ENCODE assay signal across 12 mouse cellular contexts in genomic region chr2:31132682-31133081, GRCm38 (mm10). TPM values are rescaled to one million over a fixed set of nuclear protein-coding genes. Genes with fewer than 3 reads are reported as not detected.
DNase-seq lines count a peak whose midpoint lies in the region; ATAC-seq and TF ChIP-seq lines count a peak whose summit lies in the region.
"Had no signal": no experiment of that assay in that cellular context is flagged by ENCODE, and none has a peak within 500 bp of the region (broad histone marks: within the 10 kb centered on the region; RNA-seq: fewer than 3 reads in every experiment).

No protein-coding gene starts in this region.

- no peak overlapping the region for H3K4me3 ChIP-seq in forebrain, embryonic 10.5 days
- no peak overlapping the region for H3K4me3 ChIP-seq in forebrain, embryonic 16.5 days (replicated peaks; ENCODE audit: low read length)
- H3K4me3 ChIP-seq in layer of hippocampus, adult 2 months: no peak overlapping the region
- H3K4me3 ChIP-seq: embryonic facial prominence, embryonic 12.5 days; liver, embryonic 12.5 days had no signal

- no peaks in the 10 kb centered on the region for H3K36me3 ChIP-seq in forebrain, embryonic 10.5 days (replicated peaks)
- no peaks in the 10 kb centered on the region for H3K36me3 ChIP-seq in forebrain, embryonic 16.5 days (ENCODE audit: control insufficient read depth, insufficient read depth)
- H3K36me3 ChIP-seq: embryonic facial prominence, embryonic 12.5 days; liver, embryonic 12.5 days had no signal

- no peak for ATAC-seq in forebrain, embryonic 16.5 days
- ATAC-seq: forebrain, postnatal 0 days; liver, embryonic 12.5 days had no signal

- H3K27ac ChIP-seq in forebrain, embryonic 10.5 days: 0 out of 2 replicates have a peak overlapping the region, but pooled peaks have one; percentile 52
- H3K27ac ChIP-seq in forebrain, embryonic 16.5 days (ENCODE audit: low read length): no peak overlapping the region
- H3K27ac ChIP-seq in layer of hippocampus, adult 2 months: peak overlapping the region; percentile 48; the same call in 1 of the 2 replicates
- H3K27ac ChIP-seq: embryonic facial prominence, embryonic 12.5 days; liver, embryonic 12.5 days had no signal

- H3K4me2 ChIP-seq in forebrain, embryonic 16.5 days (ENCODE audit: low read length): no peak overlapping the region
- H3K4me2 ChIP-seq: embryonic facial prominence, embryonic 12.5 days; liver, embryonic 12.5 days had no signal

- H3K9me3 ChIP-seq in forebrain, embryonic 10.5 days: no peaks in the 10 kb centered on the region
- no peaks in the 10 kb centered on the region for H3K9me3 ChIP-seq in forebrain, embryonic 16.5 days (ENCODE audit: control insufficient read depth, low read length)
- H3K9me3 ChIP-seq: embryonic facial prominence, embryonic 12.5 days; liver, embryonic 12.5 days had no signal

- no peak for TF ChIP-seq CTCF in layer of hippocampus, adult 2 months (conservative IDR thresholded peaks at IDR 0.05)

- 78% methylated on average over 8 of the region's 8 CpGs for WGBS in forebrain, embryonic 10.5 days
- 70% methylated on average over 8 of the region's 8 CpGs for WGBS in forebrain, embryonic 16.5 days

- peaks cover 56% of the 10 kb centered on the region for H3K4me1 ChIP-seq in forebrain, embryonic 10.5 days
- H3K4me1 ChIP-seq in forebrain, embryonic 16.5 days (replicated peaks; ENCODE audit: control insufficient read depth, insufficient read depth, low read length): no peaks in the 10 kb centered on the region

- H3K27me3 ChIP-seq in forebrain, embryonic 10.5 days (ENCODE audit: poor library complexity, severe bottlenecking): no peaks in the 10 kb centered on the region
- H3K27me3 ChIP-seq in forebrain, embryonic 16.5 days (replicated peaks; ENCODE audit: control insufficient read depth, insufficient read depth, low read length): no peaks in the 10 kb centered on the region
- H3K27me3 ChIP-seq: embryonic facial prominence, embryonic 12.5 days; liver, embryonic 12.5 days had no signal

- DNase-seq in forebrain, embryonic 10.5 days (ENCODE audit: extremely low spot score, low spot score): no peak
- DNase-seq in layer of hippocampus, adult 2 months (ENCODE audit: low spot score in 2 of 2): no peak
- no peak for DNase-seq in layer of hippocampus, postnatal 14 days (ENCODE audit: low spot score in 2 of 2)
- peak; percentile 69 for DNase-seq in cerebellum, adult 9-10 months
- peak; percentile 60 to 72 for DNase-seq in kidney, postnatal 4 days
- DNase-seq in urinary bladder, postnatal 36 days (ENCODE audit: low spot score in 2 of 2): no peak
- DNase-seq in MN1 (ENCODE audit: low spot score): no peak
- DNase-seq: forebrain, postnatal 0 days; retina, postnatal 1 day had no signal

- H3K9ac ChIP-seq in forebrain, embryonic 16.5 days (replicated peaks; ENCODE audit: low read depth, low read length): no peak overlapping the region
- H3K9ac ChIP-seq: embryonic facial prominence, embryonic 12.5 days; forebrain, postnatal 0 days; liver, embryonic 12.5 days had no signal

RNA-seq across cellular contexts. Expression of gene Fnbp1, which starts 9.1 kb away (rescaled TPM):
- polyA plus RNA-seq in forebrain, embryonic 10.5 days (2016; fragmentation: Nextera tagmentation; extraction: Ambion mirVana): 12.5 and 13.3 TPM in 2 replicates
- polyA plus RNA-seq in forebrain, embryonic 16.5 days (2015; fragmentation: Nextera tagmentation; extraction: Ambion mirVana): 19.7 and 23.2 TPM in 2 replicates
- 100 to 1,000 TPM; 113 to 120 TPM for total RNA-seq in layer of hippocampus, adult 2 months (2021)
- 100 to 1,000 TPM in 1 of 2 experiments, 10 to 100 TPM in 1; 98.9 to 105 TPM for total RNA-seq in layer of hippocampus, postnatal 14 days (2021)

RNA-seq across cellular contexts. Expression of gene Gpr107, which starts 19.4 kb away (rescaled TPM):
- polyA plus RNA-seq in forebrain, embryonic 10.5 days (2016; fragmentation: Nextera tagmentation; extraction: Ambion mirVana): 28.7 and 32.8 TPM in 2 replicates
- polyA plus RNA-seq in forebrain, embryonic 16.5 days (2015; fragmentation: Nextera tagmentation; extraction: Ambion mirVana): 39.5 and 42.2 TPM in 2 replicates
- 10 to 100 TPM; 50.5 to 53.1 TPM for total RNA-seq in layer of hippocampus, adult 2 months (2021)
- total RNA-seq in layer of hippocampus, postnatal 14 days (2021): 10 to 100 TPM; 48.6 to 52.8 TPM

Comparison
In these comparisons a context has a peak if more than half of its experiments do, and no peak if none do; other contexts are left out.
1. DNase-seq: peak in cerebellum, adult 9-10 months (single experiment) and kidney, postnatal 4 days (2 of 2); none in forebrain, embryonic 10.5 days (single experiment), layer of hippocampus, adult 2 months (0 of 2), layer of hippocampus, postnatal 14 days (0 of 2), urinary bladder, postnatal 36 days (0 of 2) and MN1 (single experiment).